Mouse (Mus musculus): ENCODE measurements around the gene Zfp668. TPM values are rescaled to one million over a fixed set of nuclear protein-coding genes. Genes with fewer than 3 reads are reported as not detected.
"Not testable (repeated sequence)": the region's sequence is repeated elsewhere in the genome, so short reads cannot be mapped to it uniquely, and the experiment has no call there.

The Zfp668 gene
- total RNA-seq, 2 experiments from 2014 or later: 5.8 to 7.7 TPM

DNA sequence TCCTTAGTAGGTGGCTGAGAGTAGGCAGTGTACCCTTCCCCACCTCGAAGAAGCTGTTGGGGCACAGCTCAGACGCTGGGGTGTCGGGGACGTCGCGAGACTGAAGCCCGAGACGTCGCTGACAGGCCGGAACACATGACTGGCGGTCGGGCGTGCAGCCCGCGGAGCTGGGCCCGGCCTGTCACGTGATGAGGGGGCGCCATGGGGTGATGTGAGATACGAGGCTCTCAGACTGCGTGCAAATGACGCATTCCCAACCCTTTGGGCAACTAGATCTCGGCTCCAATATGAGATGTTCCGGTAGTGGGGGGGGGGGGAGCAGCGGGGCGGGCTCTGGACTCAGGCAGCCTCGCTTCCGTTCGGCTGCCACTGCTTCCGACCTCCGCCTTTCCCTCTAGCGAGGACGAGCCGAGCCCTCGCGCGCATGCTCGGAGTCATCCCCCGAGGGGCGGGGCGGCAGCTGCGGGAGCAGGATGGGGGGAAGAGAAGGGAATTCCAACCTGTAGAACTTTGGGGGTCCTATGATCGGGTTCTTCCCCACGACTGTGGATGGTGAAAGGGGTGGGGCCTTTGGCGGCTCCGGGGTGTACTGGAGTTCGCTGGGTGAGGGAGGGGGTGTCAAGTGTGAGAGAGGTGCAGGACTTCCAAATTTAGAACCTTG lies 35.2 kb downstream of the Zfp668 start:
- peak; percentile 94 for DNase-seq

DNA sequence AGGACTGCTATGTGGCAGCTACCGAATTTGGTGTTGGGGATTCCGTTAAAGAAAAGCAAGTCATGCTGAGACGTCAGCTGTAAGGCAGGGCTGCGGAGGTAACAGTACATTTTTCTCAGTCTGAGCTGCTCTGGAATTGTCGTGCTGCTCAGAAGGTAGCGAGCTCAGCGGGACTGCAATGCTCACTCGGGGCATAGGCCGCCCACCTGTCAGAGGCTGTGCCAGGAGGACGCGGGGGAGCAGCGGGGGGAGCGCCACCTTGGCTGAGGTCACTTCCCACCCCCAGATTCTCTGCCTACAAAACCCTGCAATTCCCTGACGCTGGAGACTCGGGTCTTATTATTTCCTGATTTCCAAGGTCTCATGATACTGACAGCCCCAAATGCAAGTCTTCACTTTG lies 35.7 kb downstream of the Zfp668 start:
- DNase-seq: peak; percentile 49

DNA sequence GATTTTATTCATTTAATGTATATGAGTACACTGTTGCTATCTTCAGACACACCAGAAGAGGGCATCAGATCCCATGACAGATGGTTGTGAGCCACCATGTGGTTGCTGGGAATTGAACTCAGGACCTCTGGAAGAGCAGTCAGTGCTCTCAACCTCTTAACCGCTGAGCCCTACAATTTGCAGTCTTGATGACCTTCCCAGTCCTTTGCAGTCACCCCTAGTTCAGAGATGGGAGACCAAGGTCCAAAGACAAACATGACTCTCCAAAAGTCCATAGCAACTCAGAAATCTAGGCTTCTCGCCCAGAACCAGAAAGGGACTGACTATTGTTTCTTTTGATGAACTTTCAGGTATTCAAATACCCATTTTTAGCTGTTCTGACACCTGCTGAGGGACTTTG lies 36.6 kb downstream of the Zfp668 start:
- DNase-seq: not testable (repeated sequence)

DNA sequence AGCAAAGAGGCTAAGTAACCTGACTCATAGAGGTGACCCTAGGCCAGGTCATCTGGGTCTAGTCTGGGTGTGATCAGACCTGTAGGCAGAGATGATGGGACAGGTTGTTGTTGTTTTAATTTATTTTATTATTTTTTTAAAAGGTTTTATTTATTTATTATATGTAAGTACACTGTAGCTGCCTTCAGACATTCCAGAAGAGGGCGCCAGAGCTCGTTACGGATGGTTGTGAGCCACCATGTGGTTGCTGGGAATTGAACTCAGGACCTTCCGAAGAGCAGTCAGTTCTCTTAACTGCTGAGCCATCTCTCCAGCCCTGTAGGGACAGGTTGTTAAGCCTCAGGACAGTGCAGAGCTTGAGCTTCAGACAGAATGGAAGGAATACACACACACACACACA lies 38.8 kb downstream of the Zfp668 start:
- not testable (repeated sequence) for DNase-seq

DNA sequence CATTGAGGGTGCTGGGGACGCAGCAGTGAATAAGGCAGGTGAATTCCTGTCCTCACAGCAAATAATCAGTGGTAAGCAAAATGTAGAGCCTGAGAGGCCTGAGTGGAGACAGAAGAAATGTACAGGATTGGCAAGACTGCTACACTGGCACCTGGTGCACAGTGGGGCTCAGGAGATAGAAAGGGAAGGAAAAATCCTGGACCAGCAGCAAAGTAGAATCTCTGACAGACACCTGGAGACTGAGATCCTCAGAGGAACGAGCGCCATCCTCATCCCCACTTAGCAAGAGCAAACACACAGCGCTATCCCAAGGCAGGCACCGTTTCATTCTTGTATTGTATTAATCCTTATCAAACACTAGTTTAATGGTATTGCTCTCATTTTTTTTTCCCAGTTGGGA lies 39.2 kb downstream of the Zfp668 start:
- DNase-seq: no peak

DNA sequence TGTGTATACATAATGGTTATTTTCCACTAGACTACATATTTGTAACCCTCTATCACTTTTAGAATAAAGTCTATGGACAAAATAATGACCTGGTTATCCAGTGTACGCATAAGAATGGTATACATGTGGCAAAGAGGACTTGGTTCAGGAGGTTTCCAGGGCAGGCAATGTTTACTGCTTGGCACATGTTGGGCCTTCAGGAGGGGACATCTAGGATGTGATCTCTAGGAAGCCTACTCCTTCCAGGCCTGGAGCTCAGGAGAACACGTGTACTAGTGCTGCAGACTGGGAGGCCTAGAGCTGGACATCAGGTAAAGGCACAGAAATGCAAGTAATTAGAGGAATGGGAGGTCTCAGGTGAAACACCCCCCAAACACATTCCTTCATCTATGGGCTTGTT lies 41.1 kb downstream of the Zfp668 start:
- no peak for DNase-seq

DNA sequence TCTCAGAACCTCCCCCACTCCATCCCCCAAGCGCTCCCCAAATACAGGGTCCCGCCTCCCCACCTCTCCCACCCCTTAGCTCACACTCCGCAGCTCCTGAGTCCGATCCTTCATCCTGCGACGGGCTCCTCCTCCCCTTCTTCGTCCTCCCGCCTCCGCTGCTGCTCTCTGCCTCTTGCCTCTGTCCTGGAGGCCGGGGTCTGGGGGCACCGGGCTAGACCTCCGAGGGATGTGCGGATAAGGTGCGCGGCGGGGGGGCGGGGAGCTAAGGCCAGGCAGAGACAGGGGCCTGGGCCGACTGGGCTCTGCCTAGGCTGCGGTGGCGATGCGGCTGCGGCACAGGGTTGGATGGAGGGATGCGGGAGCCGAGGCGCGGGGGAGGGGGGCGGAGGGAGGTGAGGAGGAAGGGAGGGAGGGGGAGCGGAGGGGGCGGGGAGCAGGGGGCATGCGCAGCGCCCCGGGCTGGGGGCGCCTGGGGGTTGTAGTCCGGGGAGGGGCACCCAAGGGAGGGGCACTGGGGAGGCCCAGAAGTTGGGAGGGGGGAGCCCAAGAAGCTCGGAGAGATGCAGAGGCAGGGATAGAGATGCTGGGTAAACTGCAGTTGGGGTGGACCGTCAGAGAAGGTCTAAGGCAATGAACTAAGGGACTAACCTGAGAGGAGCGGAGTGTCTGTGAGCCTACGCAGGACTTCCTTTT lies 52.3 kb downstream of the Zfp668 start, which contains the start of the genes Stx4a and Stx1b:
TSS of gene Stx4a (plus strand) at position 119 of the 696 bp plus-strand sequence.
TSS of gene Stx1b (minus strand) at position 374 of the 696 bp plus-strand sequence.
- DNase-seq: peak; percentile 60

DNA sequence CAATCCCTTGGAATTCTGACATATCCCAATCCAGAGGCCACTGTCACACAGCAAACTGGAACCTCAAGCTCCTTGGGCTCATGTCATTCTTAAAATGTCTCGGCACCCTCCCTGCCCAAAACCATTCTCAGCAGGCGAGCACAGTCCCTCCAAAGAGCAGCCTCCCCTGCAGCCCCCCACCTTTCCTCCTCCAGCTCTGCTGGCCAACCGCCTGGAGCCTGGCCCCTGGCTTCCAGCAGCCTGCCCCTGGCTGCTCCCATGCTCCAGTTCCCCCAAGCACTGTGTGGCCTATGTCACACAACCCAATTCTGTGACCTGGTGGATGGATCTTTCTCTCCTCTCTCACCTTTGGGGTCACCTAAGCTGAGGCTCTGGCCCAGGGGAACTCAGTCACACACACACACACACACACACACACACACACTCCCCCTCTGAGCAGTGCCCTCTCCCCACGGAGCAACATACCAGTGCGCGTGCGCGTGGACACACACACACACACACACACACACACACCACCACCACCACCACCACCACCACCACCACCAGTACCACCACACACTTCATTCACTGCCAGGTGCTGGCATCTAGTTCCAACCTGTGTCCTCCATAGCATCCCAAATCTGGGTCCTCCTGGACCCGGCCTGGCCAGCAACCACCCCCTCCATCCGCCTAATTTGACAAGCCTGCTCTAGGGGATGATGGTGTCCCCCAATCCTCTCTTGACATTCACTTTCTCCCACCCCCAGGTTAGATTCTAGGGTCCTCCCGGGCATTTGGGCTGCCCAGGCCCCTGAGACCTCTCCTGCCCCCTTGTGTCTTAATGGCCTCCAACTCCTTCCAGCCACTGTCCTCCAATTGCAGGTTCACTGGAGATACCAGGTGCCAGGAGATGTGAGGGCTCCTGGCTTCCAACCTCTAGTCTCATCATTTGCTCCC lies 53.1 kb downstream of the Zfp668 start:
- DNase-seq: no peak

DNA sequence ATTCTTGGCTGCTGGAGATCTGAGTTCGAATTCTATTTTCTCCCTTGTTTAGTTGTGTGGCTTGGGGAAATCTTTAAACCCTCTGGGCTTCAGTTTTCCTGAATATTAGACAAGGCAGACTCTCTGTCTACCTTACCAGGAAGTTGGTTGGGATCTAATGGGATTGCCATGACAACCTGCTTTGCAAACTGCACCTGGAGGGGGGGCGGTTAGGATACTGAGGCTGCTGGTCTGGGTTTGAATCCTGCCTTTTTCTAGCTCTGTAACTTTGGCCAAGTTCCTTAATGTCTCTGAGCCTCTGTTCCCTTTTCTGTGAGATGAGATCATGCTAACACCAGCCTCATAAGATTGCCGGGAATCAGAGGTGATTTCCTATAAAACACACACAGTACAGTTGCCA lies 54.1 kb downstream of the Zfp668 start:
- no peak for DNase-seq

DNA sequence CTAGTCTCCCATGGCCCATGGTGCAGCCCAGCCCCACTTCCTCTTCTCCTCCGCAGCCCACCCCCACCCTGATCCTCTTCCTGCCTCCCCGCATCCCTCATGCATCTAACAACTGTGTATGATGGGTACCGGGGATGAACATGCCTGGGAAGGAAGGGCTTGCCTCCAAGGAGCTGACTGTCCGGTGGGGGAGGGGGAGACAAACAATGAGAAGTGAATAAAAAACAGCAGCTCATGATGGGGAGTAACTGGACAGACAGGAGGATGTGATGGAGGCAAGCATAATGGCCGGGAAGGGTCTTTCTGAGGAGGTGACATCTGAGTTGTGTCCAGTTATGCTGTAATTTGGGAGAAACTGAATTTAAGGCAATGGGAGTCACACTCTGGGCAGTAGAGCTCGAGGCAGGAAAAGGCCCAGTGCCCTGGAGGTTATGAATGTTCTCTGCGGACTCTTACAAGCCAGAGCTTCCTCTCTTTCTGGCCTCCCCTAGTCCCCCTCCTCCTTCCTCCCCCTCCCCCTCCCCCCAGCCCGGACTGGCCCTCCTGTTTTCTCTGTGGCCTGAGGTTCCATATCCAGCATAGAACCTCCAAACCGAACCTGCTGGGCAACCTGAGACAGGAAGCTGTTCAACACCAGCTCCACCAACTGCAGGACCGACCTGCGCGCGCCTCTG lies 55.7 kb downstream of the Zfp668 start:
- DNase-seq: no peak

DNA sequence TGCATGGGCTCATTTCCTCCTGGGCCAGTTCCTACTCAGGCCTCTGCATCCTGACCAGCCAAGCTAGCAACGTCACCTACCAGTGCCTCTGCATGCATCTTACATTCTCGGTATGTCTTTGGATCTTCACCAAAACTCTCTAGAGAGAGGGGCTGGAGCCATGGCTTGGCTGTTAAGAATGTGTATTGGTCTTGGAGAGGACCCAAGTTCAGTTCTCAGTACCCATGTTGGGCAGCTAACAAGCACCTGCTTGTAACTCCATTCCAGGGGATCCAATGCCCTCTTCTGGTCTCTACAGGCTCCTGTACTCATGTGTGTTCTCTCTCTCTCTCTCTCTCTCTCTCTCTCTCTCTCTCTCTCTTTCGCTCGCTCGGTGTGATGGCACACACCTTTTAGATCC lies 58.9 kb downstream of the Zfp668 start:
- no peak for DNase-seq

DNA sequence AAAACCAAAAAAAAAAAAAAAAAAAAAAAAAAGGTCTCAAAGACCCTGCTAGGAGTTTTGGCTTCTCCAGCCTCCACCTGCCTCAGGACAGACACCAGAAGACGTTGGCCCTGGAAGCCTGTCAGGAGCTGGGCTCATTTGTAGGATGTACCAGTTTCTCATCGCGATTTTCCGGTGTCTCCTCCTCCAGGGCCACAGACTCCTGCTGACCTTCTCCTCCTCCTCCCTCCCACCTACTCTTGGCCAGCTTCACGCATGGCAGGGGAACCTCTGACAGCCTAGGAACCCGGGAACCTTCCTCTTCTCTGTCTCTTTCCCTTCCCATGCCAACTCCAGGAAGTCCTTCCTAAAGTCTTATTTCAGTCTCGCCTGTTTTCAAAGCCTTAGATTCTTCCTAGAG lies 59.6 kb downstream of the Zfp668 start:
- no peak for DNase-seq

DNA sequence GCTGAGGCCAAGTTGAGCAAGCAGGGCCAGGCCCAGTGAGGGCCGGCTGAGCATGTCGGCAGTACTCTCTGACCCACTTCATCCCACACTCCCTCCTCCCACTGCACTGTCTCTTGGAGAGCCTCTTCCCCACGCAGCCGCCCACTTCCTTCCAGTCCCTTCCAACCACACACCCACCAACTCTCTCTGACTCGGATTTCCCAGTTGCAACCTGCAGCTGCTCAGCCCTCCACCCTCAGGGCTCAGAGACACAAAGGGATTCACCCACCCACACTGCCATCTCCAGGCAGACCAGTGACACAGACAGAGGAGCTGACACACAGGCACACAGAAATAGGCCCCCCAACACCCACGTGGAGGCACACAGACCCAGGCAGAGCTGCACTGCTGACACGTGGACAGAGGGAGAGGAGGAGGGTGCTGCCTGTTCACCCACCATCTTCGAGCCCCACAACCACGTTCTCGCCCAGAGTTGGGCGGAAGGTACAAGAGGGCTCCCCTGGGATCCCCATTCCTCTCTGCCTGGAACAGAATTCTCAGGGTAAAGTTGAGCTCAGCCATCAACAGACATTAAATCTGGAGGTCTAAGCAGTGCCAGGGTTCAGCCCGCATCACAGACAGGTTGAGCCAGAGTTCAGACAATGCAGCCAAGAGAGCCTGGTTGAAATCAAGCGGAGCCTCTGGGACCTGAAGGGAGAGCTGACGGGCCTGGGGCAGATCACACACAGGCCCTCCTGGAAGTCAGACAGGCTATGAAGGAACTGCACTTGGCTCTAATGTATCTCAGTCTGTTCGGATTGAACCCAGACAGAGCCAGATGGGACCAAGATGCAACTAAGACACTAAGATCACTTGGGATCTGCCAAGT lies 60.4 kb downstream of the Zfp668 start:
- peak; percentile 44 for DNase-seq

DNA sequence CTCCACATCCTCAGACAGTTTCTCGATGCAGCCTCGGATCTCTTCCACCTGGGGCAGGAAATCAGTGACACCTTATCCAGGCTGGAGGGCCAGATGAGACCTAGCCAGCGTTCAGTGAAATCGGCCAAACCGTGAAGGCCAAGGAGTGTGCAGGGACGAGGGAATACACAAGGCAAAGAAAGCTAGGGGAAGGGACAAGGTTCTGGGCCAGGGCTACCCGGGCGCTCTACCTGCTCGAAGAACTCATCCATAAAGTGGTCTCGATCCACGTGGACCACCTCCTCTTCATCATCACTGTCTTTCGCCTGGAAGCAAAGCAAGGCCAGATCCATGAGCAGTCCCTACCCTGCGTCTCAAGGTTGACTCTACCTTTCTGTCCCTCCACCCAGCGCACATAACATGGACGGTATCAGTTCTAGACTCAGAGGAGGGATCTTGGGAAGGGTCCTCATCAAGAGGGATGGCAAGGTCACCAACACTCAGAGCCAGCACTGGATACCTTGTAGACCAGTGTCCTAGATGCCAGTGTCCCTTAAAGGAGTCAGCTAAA lies 61.4 kb downstream of the Zfp668 start:
- DNase-seq: no peak

DNA sequence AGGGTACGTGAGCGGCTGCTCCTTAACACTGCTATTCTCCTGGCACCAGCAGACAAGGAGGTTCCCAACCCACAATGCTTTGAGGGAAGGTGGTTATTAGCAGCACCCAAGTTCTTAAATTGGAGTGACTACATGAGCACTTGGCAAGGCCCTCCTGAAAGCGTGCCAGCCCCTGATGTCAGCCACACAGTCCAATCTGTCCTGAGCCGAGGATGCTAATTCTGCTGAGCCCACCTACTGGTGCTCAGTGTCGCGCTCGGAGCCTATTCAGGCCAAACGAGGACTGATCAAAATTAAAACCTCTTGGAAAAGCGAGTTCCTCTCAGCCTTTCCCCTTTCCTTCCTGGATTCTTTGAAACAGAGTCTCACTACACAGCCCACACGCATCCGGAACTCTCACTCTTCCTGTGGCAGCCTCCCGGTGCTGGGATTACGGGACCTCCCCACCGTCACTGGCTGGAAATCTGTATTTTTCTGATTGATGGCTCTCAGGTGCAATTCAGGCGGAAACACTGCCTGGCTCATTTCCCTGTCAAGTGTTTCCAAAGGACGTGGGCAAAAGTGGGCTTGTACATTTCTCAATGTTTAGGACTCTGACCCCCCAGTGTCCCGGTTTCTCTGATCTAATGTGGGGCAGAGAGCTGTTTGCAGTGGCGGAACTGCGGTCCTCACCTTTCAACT lies 62.2 kb downstream of the Zfp668 start:
- DNase-seq: peak; percentile 75

DNA sequence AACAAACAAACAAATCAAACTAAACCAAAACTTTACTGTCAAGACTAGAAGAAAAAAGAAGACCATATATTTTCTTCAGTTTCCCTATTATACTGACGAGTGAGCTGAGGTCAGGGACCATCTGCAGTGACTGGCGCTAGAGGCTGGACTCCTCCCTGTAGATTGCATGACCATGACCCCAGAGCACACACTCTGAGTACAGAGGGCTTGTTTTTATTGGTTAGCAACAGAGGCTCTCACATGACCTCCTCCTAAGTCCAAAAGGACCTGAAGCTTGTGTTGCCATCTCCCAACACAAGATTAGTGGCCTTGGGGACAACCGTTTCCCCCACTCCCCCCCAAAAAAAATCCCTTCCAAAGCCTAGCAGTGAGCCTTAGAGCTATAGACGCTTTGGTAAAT lies 62.8 kb downstream of the Zfp668 start:
- DNase-seq: no peak

Data from gastrocnemius, postnatal 10 days (tissue).